27 mouse cellular contexts compared by ENCODE assay signal in genomic region chr1:53736583-53736982, GRCm38 (mm10). TPM values are rescaled to one million over a fixed set of nuclear protein-coding genes. Genes with fewer than 3 reads are reported as not detected.
DNase-seq lines count a peak whose midpoint lies in the region; ATAC-seq and TF ChIP-seq lines count a peak whose summit lies in the region.
"Had no signal": no experiment of that assay in that cellular context is flagged by ENCODE, and none has a peak within 500 bp of the region (broad histone marks: within the 10 kb centered on the region; RNA-seq: fewer than 3 reads in every experiment).

No protein-coding gene starts in this region.

- no peak for TF ChIP-seq CTCF in intestine, postnatal 0 days (IDR thresholded peaks at IDR 0.05; ENCODE audit: low read depth)
- TF ChIP-seq CTCF in stomach, postnatal 0 days (IDR thresholded peaks at IDR 0.05; ENCODE audit: low read depth) = no peak

- WGBS in intestine, embryonic 15.5 days = 70% methylated on average over 3 of the region's 3 CpGs
- 38% methylated on average over 3 of the region's 3 CpGs for WGBS in intestine, postnatal 0 days
- 77% methylated on average over 3 of the region's 3 CpGs for WGBS in stomach, postnatal 0 days
- WGBS in hindbrain, embryonic 13.5 days = 89% methylated on average over 3 of the region's 3 CpGs

- TF ChIP-seq EP300 in stomach, postnatal 0 days (optimal IDR thresholded peaks at IDR 0.05) = no peak

- DNase-seq in stomach, postnatal 0 days (ENCODE audit: low spot score) = no peak
- DNase-seq in yolk sac, embryonic 10.5 days (ENCODE audit: low spot score) = no peak
- DNase-seq: adrenal gland, adult 8-10 months; adrenal gland, postnatal 14 days; adrenal gland, postnatal 36 days; B cell, adult 2 months; cerebellum, adult 11-12 months; cerebellum, adult 8-10 months; cerebellum, adult 9-11 months; cerebellum, postnatal 14 days; cerebellum, postnatal 36 days; embryo, embryonic 11 days had no signal

- H3K4me2 ChIP-seq in intestine, embryonic 15.5 days (replicated peaks) = no peak overlapping the region
- H3K4me2 ChIP-seq in intestine, postnatal 0 days (replicated peaks; ENCODE audit: low read depth) = no peak overlapping the region
- no peak overlapping the region for H3K4me2 ChIP-seq in stomach, postnatal 0 days (replicated peaks; ENCODE audit: low read depth)
- no peak overlapping the region for H3K4me2 ChIP-seq in hindbrain, embryonic 13.5 days
- H3K4me2 ChIP-seq: embryonic facial prominence, embryonic 13.5 days; embryonic facial prominence, embryonic 15.5 days; forebrain, embryonic 12.5 days had no signal

- no peaks in the 10 kb centered on the region for H3K9me3 ChIP-seq in intestine, embryonic 15.5 days
- no peaks in the 10 kb centered on the region for H3K9me3 ChIP-seq in intestine, postnatal 0 days (ENCODE audit: control insufficient read depth)
- H3K9me3 ChIP-seq in stomach, postnatal 0 days (ENCODE audit: control insufficient read depth, low read length) = no peaks in the 10 kb centered on the region
- no peaks in the 10 kb centered on the region for H3K9me3 ChIP-seq in hindbrain, embryonic 13.5 days
- H3K9me3 ChIP-seq: embryonic facial prominence, embryonic 13.5 days; embryonic facial prominence, embryonic 15.5 days; forebrain, embryonic 10.5 days; forebrain, embryonic 12.5 days; G1E had no signal

- H3K4me1 ChIP-seq in intestine, embryonic 15.5 days (replicated peaks) = no peaks in the 10 kb centered on the region
- H3K4me1 ChIP-seq in intestine, postnatal 0 days (replicated peaks; ENCODE audit: control insufficient read depth, insufficient read depth, low read length) = no peaks in the 10 kb centered on the region
- no peaks in the 10 kb centered on the region for H3K4me1 ChIP-seq in stomach, postnatal 0 days (replicated peaks; ENCODE audit: control insufficient read depth, insufficient read depth)
- H3K4me1 ChIP-seq in hindbrain, embryonic 13.5 days (replicated peaks) = no peaks in the 10 kb centered on the region
- H3K4me1 ChIP-seq: embryonic facial prominence, embryonic 13.5 days; embryonic facial prominence, embryonic 15.5 days; forebrain, embryonic 12.5 days had no signal

- no peak overlapping the region for H3K4me3 ChIP-seq in intestine, embryonic 15.5 days (replicated peaks)
- no peak overlapping the region for H3K4me3 ChIP-seq in intestine, postnatal 0 days (ENCODE audit: low read depth, low read length)
- no peak overlapping the region for H3K4me3 ChIP-seq in stomach, postnatal 0 days (ENCODE audit: low read depth, low read length)
- no peak overlapping the region for H3K4me3 ChIP-seq in hindbrain, embryonic 13.5 days
- H3K4me3 ChIP-seq: embryonic facial prominence, embryonic 13.5 days; embryonic facial prominence, embryonic 15.5 days; erythroblast, embryonic 14.5 days; forebrain, embryonic 10.5 days; forebrain, embryonic 12.5 days had no signal

- no peak overlapping the region for H3K27ac ChIP-seq in intestine, embryonic 15.5 days
- no peak overlapping the region for H3K27ac ChIP-seq in intestine, postnatal 0 days (ENCODE audit: low read depth, low read length)
- H3K27ac ChIP-seq in stomach, postnatal 0 days (replicated peaks) = no peak overlapping the region
- no peak overlapping the region for H3K27ac ChIP-seq in hindbrain, embryonic 13.5 days
- H3K27ac ChIP-seq: embryonic facial prominence, embryonic 13.5 days; embryonic facial prominence, embryonic 15.5 days; forebrain, embryonic 10.5 days; forebrain, embryonic 12.5 days had no signal

- peak; percentile 81 for ATAC-seq in intestine, embryonic 15.5 days
- peak; percentile 76 for ATAC-seq in intestine, postnatal 0 days
- peak; percentile 38; the same call in 1 of the 2 replicates for ATAC-seq in stomach, postnatal 0 days (ENCODE audit: low FRiP score, low TSS enrichment)
- no peak for ATAC-seq in hindbrain, embryonic 13.5 days (ENCODE audit: low FRiP score)
- ATAC-seq: activated CD4-positive, CD25-positive, alpha-beta regulatory T cell, adult 4 months; CD4-positive, CD25-positive, alpha-beta regulatory T cell, adult 4 months; forebrain, embryonic 14.5 days; forebrain, embryonic 16.5 days; Patski had no signal

- no peaks in the 10 kb centered on the region for H3K27me3 ChIP-seq in intestine, embryonic 15.5 days (replicated peaks)
- no peaks in the 10 kb centered on the region for H3K27me3 ChIP-seq in intestine, postnatal 0 days (replicated peaks; ENCODE audit: control insufficient read depth, insufficient read depth, low read length)
- H3K27me3 ChIP-seq in stomach, postnatal 0 days (ENCODE audit: control insufficient read depth, insufficient read depth, low read length) = no peaks in the 10 kb centered on the region
- H3K27me3 ChIP-seq in hindbrain, embryonic 13.5 days = peaks cover 12% of the 10 kb centered on the region
- H3K27me3 ChIP-seq: CH12.LX; embryonic facial prominence, embryonic 13.5 days; embryonic facial prominence, embryonic 15.5 days; Patski had no signal

- no peaks in the 10 kb centered on the region for H3K36me3 ChIP-seq in intestine, embryonic 15.5 days
- H3K36me3 ChIP-seq in intestine, postnatal 0 days (ENCODE audit: control insufficient read depth, insufficient read depth) = no peaks in the 10 kb centered on the region
- no peaks in the 10 kb centered on the region for H3K36me3 ChIP-seq in stomach, postnatal 0 days (ENCODE audit: control insufficient read depth, insufficient read depth, low read length)
- H3K36me3 ChIP-seq in hindbrain, embryonic 13.5 days = no peaks in the 10 kb centered on the region
- H3K36me3 ChIP-seq: embryonic facial prominence, embryonic 13.5 days; embryonic facial prominence, embryonic 15.5 days; forebrain, embryonic 10.5 days; forebrain, embryonic 12.5 days; G1E had no signal

- no peak overlapping the region for H3K9ac ChIP-seq in intestine, embryonic 15.5 days
- no peak overlapping the region for H3K9ac ChIP-seq in intestine, postnatal 0 days (ENCODE audit: low read depth, low read length)
- H3K9ac ChIP-seq in stomach, postnatal 0 days (ENCODE audit: low read length) = no peak overlapping the region
- no peak overlapping the region for H3K9ac ChIP-seq in hindbrain, embryonic 13.5 days
- H3K9ac ChIP-seq: embryonic facial prominence, embryonic 13.5 days; embryonic facial prominence, embryonic 15.5 days; forebrain, embryonic 12.5 days had no signal

RNA-seq across cellular contexts. Expression of gene Dnah7a, which starts 30.0 kb away (rescaled TPM):
- polyA plus RNA-seq in intestine, embryonic 15.5 days (2015; fragmentation: Nextera tagmentation; extraction: Ambion mirVana) = 0.40 and 0.82 TPM in 2 replicates
- 0.14 and 0.37 TPM in 2 replicates for polyA plus RNA-seq in intestine, postnatal 0 days (2015; fragmentation: Nextera tagmentation; extraction: Ambion mirVana)
- polyA plus RNA-seq in stomach, postnatal 0 days (2015; fragmentation: Nextera tagmentation; extraction: Ambion mirVana) = 0.23 and 0.27 TPM in 2 replicates
- 8.5 and 11.3 TPM in 2 replicates for polyA plus RNA-seq in hindbrain, embryonic 13.5 days (2015; fragmentation: Nextera tagmentation; extraction: Ambion mirVana)
- polyA plus RNA-seq: erythroblast, embryonic 14.5 days; G1E had no signal

RNA-seq across cellular contexts. Expression of gene Stk17b, which starts 48.4 kb away (rescaled TPM):
- polyA plus RNA-seq in intestine, embryonic 15.5 days (2015; fragmentation: Nextera tagmentation; extraction: Ambion mirVana) = 13.9 and 15.4 TPM in 2 replicates
- polyA plus RNA-seq in intestine, postnatal 0 days (2015; fragmentation: Nextera tagmentation; extraction: Ambion mirVana) = 17.1 and 17.8 TPM in 2 replicates
- polyA plus RNA-seq in stomach, postnatal 0 days (2015; fragmentation: Nextera tagmentation; extraction: Ambion mirVana) = 12.8 and 14.6 TPM in 2 replicates
- 5.0 and 5.5 TPM in 2 replicates for polyA plus RNA-seq in hindbrain, embryonic 13.5 days (2015; fragmentation: Nextera tagmentation; extraction: Ambion mirVana)
